Mouse (Mus musculus) heart, embryonic 15.5 days (tissue): ENCODE results near the gene Dnm2. TPM values are rescaled to one million over a fixed set of nuclear protein-coding genes. Genes with fewer than 3 reads are reported as not detected.
"Not testable (repeated sequence)": the region's sequence is repeated elsewhere in the genome, so short reads cannot be mapped to it uniquely, and the experiment has no call there.

Source experiments
- ATAC-seq: fragments of 200-750 bp; cut with Nextera tagmentation; replicated peaks from 2 replicates; pipeline ENCODE4 v1.8.0; 2017; ENCODE audit warnings: low read depth, moderate TSS enrichment; ENCODE audit not compliant: insufficient number of reproducible peaks, insufficient read depth, low FRiP score
- H3K27ac ChIP-seq: fragments of 300-500 bp; sonication (generic); 2 replicates; pipeline ENCODE4 v1.5.1; 2015; ENCODE audit warnings: mild to moderate bottlenecking, inconsistent platforms
- H3K27me3 ChIP-seq: fragments of 300-500 bp; sonication (generic); 2 replicates; pipeline ENCODE4 v1.6.1; 2015; ENCODE audit warnings: inconsistent platforms
- H3K36me3 ChIP-seq: fragments of 300-500 bp; sonication (generic); 2 replicates; pipeline ENCODE4 v1.6.1; 2015; ENCODE audit warnings: mild to moderate bottlenecking, inconsistent platforms
- H3K4me1 ChIP-seq: fragments of 300-500 bp; sonication (generic); replicated peaks from 2 replicates; pipeline ENCODE4 v1.6.1; 2015; ENCODE audit warnings: inconsistent platforms
- H3K4me2 ChIP-seq: fragments of 300-500 bp; sonication (generic); 2 replicates; pipeline ENCODE4 v1.6.1; 2015; ENCODE audit warnings: inconsistent platforms, mild to moderate bottlenecking, moderate library complexity
- H3K4me3 ChIP-seq: fragments of 300-500 bp; sonication (generic); 2 replicates; pipeline ENCODE4 v1.5.1; 2015; ENCODE audit warnings: mild to moderate bottlenecking, inconsistent platforms
- H3K9ac ChIP-seq: fragments of 300-500 bp; sonication (generic); 2 replicates; pipeline ENCODE4 v1.6.1; 2015; ENCODE audit warnings: mild to moderate bottlenecking, inconsistent platforms
- H3K9me3 ChIP-seq: fragments of 300-500 bp; sonication (generic); replicated peaks from 2 replicates; pipeline ENCODE4 v1.6.1; 2016; ENCODE audit warnings: inconsistent platforms
- WGBS: fragments of 180-500 bp; shearing (Covaris S2); methylation state at CpG from one replicate; pipeline ENCODE4 v1.1.7; 2015; ENCODE audit warnings: mixed read lengths; 5-methylcytosine and 5-hydroxymethylcytosine counted together
- polyA plus RNA-seq: library from polyadenylated mRNA; unstranded; fragments of >200 nt; fragmentation: Nextera tagmentation; extraction: Ambion mirVana; gene quantifications from 2 replicates; pipeline ENCODE4 v1.2.1, GENCODE M21; 2015

The Dnm2 gene
- polyA plus RNA-seq, 1 experiment from 2014 or later = 60.0 TPM

DNA sequence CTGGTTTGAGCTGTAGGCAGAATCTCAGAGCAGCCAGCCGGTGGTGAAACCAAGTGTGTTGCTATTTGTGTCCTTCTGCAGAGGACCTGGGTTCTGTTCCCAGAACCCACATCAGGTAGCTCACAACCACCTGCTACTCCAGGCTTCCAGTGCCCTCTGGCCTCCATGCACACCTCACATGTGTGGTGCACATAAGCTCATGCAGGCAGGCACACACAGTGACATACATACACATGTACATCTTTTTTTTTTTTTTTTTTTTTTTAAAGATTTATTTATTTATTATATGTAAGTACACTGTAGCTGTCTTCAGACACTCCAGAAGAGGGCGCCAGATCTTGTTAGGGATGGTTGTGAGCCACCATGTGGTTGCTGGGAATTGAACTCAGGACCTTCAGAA, 63.5 kb downstream of the Dnm2 start:
- not testable (repeated sequence) for H3K27ac ChIP-seq, H3K9ac ChIP-seq, H3K9me3 ChIP-seq, ATAC-seq, H3K27me3 ChIP-seq, H3K4me3 ChIP-seq, H3K4me2 ChIP-seq, H3K4me1 ChIP-seq
- peaks cover 26% of the 10 kb centered on the region for H3K36me3 ChIP-seq
- WGBS = 92% methylated on average over 1 of the region's 2 CpGs

DNA sequence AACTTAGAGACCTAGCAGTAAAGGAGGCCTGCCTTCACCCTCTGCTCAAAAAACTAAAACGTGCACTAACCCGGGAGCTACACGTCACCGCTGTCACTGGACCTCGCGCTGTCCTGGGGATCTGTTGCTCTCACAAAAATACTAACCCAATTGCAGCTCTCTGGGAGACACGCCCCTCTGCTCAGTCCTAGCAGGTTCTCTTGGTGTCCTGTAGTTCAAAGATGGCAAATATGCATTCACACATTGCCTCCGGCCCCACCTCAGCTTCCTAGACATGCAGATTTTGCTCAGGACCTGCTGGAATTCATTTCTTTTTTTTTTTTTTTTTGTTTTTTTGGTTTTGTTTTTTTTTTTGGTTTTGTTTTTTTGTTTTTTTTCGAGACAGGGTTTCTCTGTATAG, 66.0 kb downstream of the Dnm2 start:
- no peak overlapping the region for H3K27ac ChIP-seq
- peaks cover 21% of the 10 kb centered on the region for H3K36me3 ChIP-seq
- no peak for ATAC-seq
- no peaks in the 10 kb centered on the region for H3K4me1 ChIP-seq
- no peak overlapping the region for H3K4me2 ChIP-seq
- H3K27me3 ChIP-seq = no peaks in the 10 kb centered on the region
- no peaks in the 10 kb centered on the region for H3K9me3 ChIP-seq
- H3K4me3 ChIP-seq = no peak overlapping the region
- WGBS = 91% methylated on average over 9 of the region's 9 CpGs
- H3K9ac ChIP-seq = no peak overlapping the region

DNA sequence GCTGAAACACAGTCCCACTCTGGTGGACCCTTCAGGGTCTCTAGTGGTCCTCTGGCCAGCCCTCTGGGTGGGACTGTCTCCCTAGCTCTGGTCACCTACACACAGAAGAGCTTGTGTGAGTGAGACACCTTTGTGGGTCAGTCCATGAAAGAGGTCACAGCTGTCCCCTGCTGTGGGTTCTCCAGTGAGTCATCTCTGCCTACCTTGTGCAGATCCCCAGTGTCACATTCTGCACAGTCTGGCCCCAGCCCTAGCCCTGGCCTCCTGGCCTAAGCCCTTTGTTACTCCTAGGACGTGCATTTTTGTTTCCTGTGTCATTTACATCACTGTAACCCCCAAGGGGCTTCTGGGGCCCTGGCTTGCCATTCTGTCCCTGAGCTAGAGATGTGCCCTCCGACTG, 69.2 kb downstream of the Dnm2 start:
- ATAC-seq = no peak
- Histone ChIP-seq H3K4me3 (no peak overlapping the region), H3K9me3 (no peaks in the 10 kb centered on the region), H3K4me2 (no peak overlapping the region), H3K4me1 (no peaks in the 10 kb centered on the region), H3K36me3 (peaks cover 16% of the 10 kb centered on the region; the same call in 1 of the 2 replicates), H3K9ac (no peak overlapping the region), H3K27ac (no peak overlapping the region), H3K27me3 (no peaks in the 10 kb centered on the region)
- 68% methylated on average over 2 of the region's 2 CpGs for WGBS

DNA sequence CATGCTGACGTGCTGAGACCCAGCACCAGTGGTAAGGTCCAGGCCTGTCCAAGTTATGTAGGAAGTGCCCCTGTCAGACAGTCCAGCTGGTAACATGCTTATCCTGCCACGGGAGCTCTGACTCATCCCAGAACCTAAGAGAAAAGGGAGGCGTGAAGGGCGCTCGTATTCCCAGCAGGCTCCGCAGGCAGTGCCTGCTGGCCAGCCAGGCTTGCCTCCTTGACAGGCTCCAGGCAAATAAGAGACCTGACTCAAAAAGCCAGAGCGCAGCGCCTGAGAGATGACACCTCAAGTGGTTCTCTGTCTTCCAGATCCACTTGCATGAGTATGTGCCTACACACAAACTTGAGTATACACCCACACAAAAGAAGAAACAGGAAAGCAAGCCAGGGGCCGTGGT, 70.0 kb downstream of the Dnm2 start:
- Histone ChIP-seq H3K27me3 (no peaks in the 10 kb centered on the region), H3K36me3 (peaks cover 20% of the 10 kb centered on the region), H3K4me2 (no peak overlapping the region), H3K4me3 (no peak overlapping the region), H3K27ac (no peak overlapping the region), H3K9me3 (no peaks in the 10 kb centered on the region), H3K4me1 (no peaks in the 10 kb centered on the region), H3K9ac (no peak overlapping the region)
- ATAC-seq = no peak
- WGBS = 62% methylated on average over 9 of the region's 9 CpGs

DNA sequence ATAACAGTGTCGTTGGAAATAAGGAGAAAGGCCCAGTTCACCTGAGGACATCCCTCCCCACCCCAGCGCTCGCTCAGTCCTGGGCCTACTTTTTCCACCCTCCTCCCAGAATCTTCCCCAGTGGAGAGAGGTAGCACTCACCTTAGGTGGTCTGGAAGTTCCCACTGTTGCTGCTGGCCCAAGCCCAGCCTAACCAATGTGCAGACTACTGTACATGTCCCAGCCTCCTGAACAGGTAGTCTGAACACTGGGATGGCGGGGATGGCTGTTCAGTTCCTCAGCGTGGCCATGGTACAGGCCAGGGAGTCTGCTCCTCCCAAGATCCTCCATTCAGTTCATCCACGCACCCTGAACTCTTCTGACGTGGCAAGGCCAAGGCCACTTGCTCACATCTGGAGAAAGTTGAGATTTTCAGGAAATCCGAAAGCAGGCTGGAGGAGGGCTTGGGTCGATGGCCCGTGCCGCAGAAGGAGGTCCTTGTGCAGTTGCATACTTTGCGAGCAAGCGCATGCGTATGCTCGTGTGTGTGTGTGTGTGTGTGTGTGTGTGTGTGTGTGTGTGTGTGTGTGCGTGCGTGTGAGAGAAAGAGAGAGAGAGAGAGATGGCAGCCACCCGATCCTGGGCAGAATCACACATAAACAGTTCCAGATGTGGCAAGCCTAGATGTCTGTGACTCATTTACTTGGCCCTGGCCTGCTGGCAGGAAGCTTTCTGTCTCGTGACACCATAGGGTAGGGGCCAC, 71.8 kb downstream of the Dnm2 start:
- peak overlapping the region; percentile 58 for H3K27ac ChIP-seq
- no peaks in the 10 kb centered on the region for H3K9me3 ChIP-seq
- H3K4me1 ChIP-seq = no peaks in the 10 kb centered on the region
- WGBS = 80% methylated on average over 18 of the region's 19 CpGs
- peak overlapping the region; percentile 11; the same call in 1 of the 2 replicates for H3K4me2 ChIP-seq
- no peak overlapping the region for H3K9ac ChIP-seq
- H3K27me3 ChIP-seq = no peaks in the 10 kb centered on the region
- ATAC-seq = peak; percentile 47; the same call in 1 of the 2 replicates
- peaks cover 22% of the 10 kb centered on the region for H3K36me3 ChIP-seq
- H3K4me3 ChIP-seq = no peak overlapping the region

DNA sequence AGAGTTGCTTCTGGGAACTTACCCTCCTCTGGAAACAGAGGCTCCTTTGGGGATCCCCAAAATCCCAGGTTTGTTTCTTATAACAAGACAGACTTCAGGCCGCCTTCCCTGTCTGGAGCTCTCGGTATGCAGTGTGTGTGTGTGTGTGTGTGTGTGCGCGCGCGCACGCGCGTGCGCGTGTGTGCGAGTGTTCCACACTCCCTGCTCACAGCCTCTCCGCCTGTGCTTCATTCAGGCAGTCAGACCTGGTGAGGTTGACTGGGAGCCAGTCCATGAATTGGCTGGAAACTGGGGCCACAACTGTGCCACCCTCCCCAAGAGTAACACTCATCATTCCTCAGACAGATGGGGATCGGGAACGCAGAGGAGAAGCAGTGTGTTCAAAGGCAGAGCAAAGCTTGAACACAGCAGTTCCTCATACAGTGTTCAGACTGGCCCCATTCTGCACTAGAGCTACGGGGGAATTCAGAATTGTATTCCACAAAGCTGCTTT, 72.4 kb downstream of the Dnm2 start:
- H3K9me3 ChIP-seq = no peaks in the 10 kb centered on the region
- H3K36me3 ChIP-seq = peaks cover 22% of the 10 kb centered on the region
- no peak overlapping the region for H3K4me3 ChIP-seq
- peak overlapping the region; percentile 58; the same call in 1 of the 2 replicates for H3K27ac ChIP-seq
- no peaks in the 10 kb centered on the region for H3K4me1 ChIP-seq
- no peaks in the 10 kb centered on the region for H3K27me3 ChIP-seq
- WGBS = 87% methylated on average over 16 of the region's 16 CpGs
- H3K4me2 ChIP-seq = no peak overlapping the region
- no peak overlapping the region for H3K9ac ChIP-seq
- no peak for ATAC-seq

DNA sequence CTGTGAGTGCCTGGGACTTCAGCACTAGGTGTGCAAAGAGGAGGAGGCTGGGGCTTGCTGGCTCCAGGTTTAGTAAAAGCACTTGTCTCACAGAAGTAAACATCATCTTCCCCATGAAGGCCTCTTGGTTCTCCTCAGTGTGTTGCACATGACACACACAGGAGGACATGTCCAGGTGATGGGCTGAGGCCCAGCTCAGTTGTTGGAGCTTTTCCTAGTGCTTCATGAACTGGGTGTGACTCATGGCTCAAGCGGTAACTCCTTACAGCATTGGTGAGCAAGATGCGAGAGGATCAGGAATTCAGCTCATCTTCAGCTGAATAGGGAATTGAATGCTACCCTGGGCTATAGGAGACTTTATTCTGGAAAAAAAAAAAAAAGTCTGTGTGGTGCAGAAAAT, 73.0 kb downstream of the Dnm2 start:
- H3K27ac ChIP-seq = no peak overlapping the region

DNA sequence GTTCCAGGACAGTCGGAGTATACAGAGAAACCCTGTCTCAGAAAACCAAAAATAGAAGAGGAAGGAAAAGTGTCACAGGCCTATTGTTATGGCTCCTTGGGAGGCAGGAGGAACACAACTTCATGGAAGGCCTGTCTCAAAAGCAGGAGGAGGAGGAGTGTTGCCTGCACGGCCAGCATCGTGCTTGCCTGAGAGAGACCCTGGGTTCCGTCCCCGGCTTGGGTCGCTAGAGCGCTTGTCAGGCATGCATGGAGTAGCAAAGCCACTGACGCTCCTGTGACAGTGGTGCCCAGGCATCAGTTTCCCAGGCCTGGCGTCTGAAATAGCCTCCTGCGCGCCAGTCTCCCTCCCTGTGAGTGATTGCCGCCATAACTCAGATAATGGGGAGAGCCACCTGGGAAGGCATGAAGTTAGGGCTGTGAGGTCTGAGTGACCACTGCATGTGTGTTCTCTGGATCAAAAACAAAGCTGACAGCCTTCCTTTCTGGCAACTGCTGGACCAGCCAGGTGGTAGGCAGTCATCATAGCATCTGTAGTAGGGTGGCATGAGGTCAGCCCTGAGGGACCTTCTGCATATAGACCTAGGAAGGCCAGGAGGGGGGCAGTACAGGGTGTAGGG, 73.7 kb downstream of the Dnm2 start:
- no peak overlapping the region for H3K4me3 ChIP-seq
- no peaks in the 10 kb centered on the region for H3K4me1 ChIP-seq
- no peak overlapping the region for H3K4me2 ChIP-seq
- H3K36me3 ChIP-seq = peaks cover 33% of the 10 kb centered on the region
- no peaks in the 10 kb centered on the region for H3K9me3 ChIP-seq
- 81% methylated on average over 12 of the region's 12 CpGs for WGBS
- no peak overlapping the region for H3K9ac ChIP-seq
- H3K27ac ChIP-seq = no peak overlapping the region
- H3K27me3 ChIP-seq = no peaks in the 10 kb centered on the region
- no peak for ATAC-seq

More for the DNA sequence above, 73.0 kb downstream of the Dnm2 start:
- Histone ChIP-seq H3K9me3 (no peaks in the 10 kb centered on the region), H3K4me2 (no peak overlapping the region), H3K9ac (no peak overlapping the region), H3K4me1 (no peaks in the 10 kb centered on the region), H3K4me3 (no peak overlapping the region), H3K27me3 (no peaks in the 10 kb centered on the region), H3K36me3 (peaks cover 27% of the 10 kb centered on the region)
- 90% methylated on average over 2 of the region's 2 CpGs for WGBS
- ATAC-seq = no peak

DNA sequence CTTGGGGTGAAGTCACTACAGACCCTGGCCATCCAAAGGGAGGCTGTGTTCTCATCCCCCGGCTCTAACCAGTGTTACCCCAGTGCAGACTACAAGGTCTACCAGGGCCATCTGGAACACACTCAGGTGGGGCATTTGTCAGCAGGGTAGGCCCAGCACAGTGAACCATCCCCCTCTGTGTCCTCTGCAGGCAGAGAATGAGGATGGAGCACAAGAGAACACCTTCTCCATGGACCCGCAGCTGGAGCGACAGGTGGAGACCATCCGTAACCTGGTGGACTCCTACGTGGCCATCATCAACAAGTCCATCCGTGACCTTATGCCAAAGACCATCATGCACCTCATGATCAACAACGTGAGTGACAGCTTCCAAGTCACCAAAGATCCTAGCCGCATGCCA, 78.6 kb downstream of the Dnm2 start:
- Histone ChIP-seq H3K4me1 (no peaks in the 10 kb centered on the region), H3K27me3 (no peaks in the 10 kb centered on the region), H3K4me2 (no peak overlapping the region), H3K36me3 (peaks cover 69% of the 10 kb centered on the region), H3K9ac (no peak overlapping the region), H3K27ac (no peak overlapping the region), H3K4me3 (no peak overlapping the region), H3K9me3 (no peaks in the 10 kb centered on the region)
- 88% methylated on average over 8 of the region's 8 CpGs for WGBS
- no peak for ATAC-seq

DNA sequence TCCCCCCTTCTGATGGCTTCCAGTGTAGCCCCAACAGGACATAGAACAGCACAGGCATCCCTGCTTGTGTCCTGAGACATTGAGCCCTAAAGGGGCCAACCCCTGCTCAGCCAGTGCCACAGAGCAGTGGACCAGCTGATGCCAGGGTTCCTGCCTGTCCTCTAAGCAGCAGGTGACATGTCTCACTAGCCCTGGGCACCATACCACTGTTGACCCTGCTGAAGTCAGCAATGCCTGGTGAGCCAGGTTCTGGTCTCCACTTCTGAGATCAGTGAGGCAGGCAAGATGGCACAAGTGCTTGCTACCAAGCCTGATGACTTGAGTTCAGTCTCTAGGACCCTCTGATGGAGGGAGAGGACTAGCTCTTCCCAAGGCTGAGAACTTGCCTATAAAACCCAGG, 81.1 kb downstream of the Dnm2 start:
- H3K4me2 ChIP-seq = no peak overlapping the region
- no peak overlapping the region for H3K9ac ChIP-seq
- H3K4me1 ChIP-seq = peaks cover 9% of the 10 kb centered on the region
- H3K36me3 ChIP-seq = peaks cover 60% of the 10 kb centered on the region
- no peaks in the 10 kb centered on the region for H3K9me3 ChIP-seq
- no peak overlapping the region for H3K4me3 ChIP-seq
- H3K27ac ChIP-seq = no peak overlapping the region
- no peaks in the 10 kb centered on the region for H3K27me3 ChIP-seq
- ATAC-seq = no peak

DNA sequence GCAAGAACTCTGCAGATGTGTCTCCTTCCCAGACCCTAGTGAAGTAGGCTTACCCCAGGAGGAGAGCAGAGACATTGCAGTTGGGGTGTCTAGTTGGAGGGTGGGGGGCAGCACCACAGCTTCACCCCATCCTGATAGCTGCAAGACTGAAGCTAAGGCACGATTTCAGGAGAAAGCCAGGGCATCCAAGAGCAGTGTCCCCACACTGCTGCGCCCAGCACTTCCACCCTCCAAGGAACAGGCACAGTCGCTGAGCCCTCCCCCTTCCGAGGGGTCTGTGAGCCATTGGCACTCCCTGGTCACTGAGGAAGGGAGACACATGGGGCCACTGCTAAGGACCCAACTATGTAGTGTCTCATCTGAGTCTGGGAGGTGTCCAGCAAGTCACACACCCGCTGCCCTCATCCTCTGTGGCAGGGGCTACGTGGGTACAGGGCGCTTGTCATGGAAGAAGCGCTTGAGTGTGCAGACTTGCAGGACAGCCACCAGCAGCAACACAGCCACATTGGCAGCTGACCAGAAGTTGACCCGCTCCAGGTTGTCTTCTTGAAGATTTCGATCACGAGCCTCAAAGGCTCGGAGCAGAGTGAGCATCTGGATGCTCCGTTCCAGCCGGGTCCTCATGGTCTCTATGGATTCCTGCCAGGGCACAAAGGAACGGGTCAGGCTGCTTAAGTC, 83.2 kb downstream of the Dnm2 start:
- H3K9ac ChIP-seq = no peak overlapping the region
- peaks cover 53% of the 10 kb centered on the region for H3K36me3 ChIP-seq
- H3K27ac ChIP-seq = no peak overlapping the region
- H3K27me3 ChIP-seq = no peaks in the 10 kb centered on the region
- H3K4me2 ChIP-seq = no peak overlapping the region
- H3K4me1 ChIP-seq = peaks cover 14% of the 10 kb centered on the region
- WGBS = 90% methylated on average over 15 of the region's 15 CpGs
- H3K9me3 ChIP-seq = no peaks in the 10 kb centered on the region
- ATAC-seq = no peak
- no peak overlapping the region for H3K4me3 ChIP-seq
